Mouse (Mus musculus) liver, postnatal 0 days (tissue): ENCODE results near the gene Slamf8.

ENCODE experiments used
- CTCF ChIP-seq: sonication (generic); IDR thresholded peaks from 2 replicates; pipeline ENCODE4 v1.5.1; 2016; ENCODE audit warnings: antibody characterized with exemption, low read depth
- EP300 ChIP-seq: IDR thresholded peaks from 2 replicates; pipeline ENCODE4 v1.6.1; 2016; ENCODE audit warnings: antibody characterized with exemption, low read depth, mild to moderate bottlenecking

DNA sequence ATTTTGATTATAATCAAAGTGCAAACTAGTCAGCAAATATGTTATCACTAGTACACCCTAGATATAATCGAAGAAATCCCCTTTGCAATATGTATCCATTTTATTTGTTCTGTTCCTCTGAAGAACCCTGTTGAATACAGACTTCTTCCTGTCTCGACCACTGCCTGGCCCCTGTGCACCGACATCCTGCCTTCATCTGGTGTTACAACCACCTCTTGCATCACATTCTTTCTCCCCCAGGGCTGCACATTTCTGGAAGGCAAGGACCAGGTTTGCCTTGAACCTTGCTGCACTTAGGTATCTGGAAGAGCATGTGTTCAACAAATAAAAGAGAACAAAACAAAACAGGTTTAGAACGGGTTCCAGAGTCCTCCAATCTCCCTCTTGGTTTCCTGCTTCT is 25.0 kb upstream of the Slamf8 start:
- TF ChIP-seq CTCF, result no peak
- no peak for TF ChIP-seq EP300
